Mouse (Mus musculus): ENCODE data around the gene Slc13a3. TPM values are rescaled to one million over a fixed set of nuclear protein-coding genes. Genes with fewer than 3 reads are reported as not detected.

The Slc13a3 gene
- total RNA-seq, 4 experiments from 2014 or later, result 17.7 to 21.1 (median 19.2) TPM

DNA sequence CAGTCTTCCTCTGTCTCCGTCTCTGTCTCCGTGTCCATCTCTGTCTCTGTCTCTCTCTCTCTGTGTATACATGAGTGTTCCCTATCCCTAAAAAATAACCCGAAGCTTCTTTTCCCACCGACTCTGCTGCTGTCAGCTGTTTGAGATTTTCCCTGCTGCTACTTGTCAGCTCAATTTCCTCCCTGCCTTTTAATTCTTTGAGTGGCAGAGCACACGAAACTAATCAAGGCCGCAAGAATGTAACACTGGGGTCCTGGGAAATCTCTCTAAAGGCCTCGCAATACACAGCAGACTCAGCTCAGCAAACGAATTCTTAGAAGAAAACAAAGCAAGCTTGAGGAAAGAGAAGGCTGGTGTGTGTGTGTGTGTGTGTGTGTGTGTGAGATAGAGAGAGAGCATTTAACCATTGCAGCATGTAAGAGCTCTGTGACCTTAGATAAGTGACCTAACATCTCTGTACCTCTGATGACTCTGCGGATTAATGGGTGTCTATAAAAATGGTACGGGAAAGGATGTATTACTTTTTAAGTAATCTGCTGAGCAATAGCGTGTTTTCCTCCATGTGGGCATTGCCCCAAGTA is 57.8 kb downstream of the Slc13a3 start:
- DNase-seq (ENCODE audit: low spot score in 2 of 2), result no peak

DNA sequence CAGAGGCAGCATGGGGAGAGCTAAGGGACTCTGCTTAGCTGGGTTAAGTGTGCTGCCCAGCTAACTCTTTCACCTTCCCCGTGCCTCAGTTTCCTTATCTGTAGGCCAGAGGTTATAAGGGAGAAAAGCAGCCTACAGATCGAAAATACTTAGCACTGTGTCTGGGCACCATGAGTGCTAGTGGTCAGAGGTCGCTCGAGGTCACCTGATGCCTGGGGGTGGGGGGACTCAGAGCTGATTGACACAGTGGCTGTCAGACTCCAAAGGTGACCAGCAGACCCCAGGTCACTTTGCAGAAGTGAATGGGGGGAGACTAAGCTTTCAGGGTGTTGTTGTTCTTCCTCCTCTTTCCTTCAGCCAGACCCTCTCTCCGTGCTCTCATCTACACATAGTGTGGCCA is 58.7 kb downstream of the Slc13a3 start:
- no peak for DNase-seq (ENCODE audit: low spot score in 2 of 2)

- DNase-seq (ENCODE audit: low spot score in 2 of 2), result no peak
Observed at GRCm38 (mm10) chr2:165413884-165414283, 59.1 kb downstream of the Slc13a3 start.

- peak in 1 of 2 experiments; percentile 80 for DNase-seq (ENCODE audit: low spot score in 2 of 2)
Observed at GRCm38 (mm10) chr2:165407700-165408301, 65.2 kb downstream of the Slc13a3 start.

- DNase-seq (ENCODE audit: low spot score in 2 of 2), result peak in 1 of 2 experiments; percentile 82
Observed at GRCm38 (mm10) chr2:165405351-165405750, 67.7 kb downstream of the Slc13a3 start.

- no peak for DNase-seq (ENCODE audit: low spot score in 2 of 2)
Observed at GRCm38 (mm10) chr2:165404951-165405350, 68.1 kb downstream of the Slc13a3 start.

DNA sequence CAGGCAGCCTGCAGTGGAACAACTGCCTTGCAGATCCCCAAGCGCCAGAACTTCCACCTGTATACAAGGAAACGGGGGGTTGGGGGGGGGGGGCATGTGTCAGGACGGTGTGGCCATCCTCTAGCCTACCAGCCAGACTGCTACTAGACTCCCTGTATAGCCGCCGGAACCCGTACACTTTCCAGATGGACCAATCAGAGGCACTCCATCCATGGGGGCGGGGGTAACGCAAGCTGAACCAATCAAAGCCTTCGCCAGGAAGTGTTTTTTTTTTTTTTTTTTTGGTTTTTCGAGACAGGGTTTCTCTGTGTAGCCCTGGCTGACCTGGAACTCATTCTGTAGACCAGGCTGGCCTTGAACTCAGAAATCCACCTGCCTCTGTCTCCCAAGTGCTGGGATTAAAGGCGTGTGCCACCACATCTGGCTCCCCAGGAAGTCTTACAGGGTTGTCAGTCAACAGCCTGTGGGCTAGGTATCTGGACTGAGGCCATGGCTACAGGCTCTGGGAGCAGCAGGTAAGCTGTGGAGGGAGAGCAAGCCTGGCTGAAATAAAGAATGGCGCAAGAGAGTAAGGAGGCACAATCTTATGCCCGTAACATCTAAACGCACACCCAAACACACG is 74.8 kb downstream of the Slc13a3 start:
- DNase-seq (ENCODE audit: low spot score in 2 of 2), result no peak

GRCm38 (mm10) chr2:165397502-165398163 is 75.4 kb downstream of the Slc13a3 start:
- no peak for DNase-seq (ENCODE audit: low spot score in 2 of 2)

GRCm38 (mm10) chr2:165396831-165397501 is 76.1 kb downstream of the Slc13a3 start:
- no peak for DNase-seq (ENCODE audit: low spot score in 2 of 2)

GRCm38 (mm10) chr2:165392156-165392555 is 80.9 kb downstream of the Slc13a3 start:
- no peak for DNase-seq (ENCODE audit: low spot score in 2 of 2)

DNA sequence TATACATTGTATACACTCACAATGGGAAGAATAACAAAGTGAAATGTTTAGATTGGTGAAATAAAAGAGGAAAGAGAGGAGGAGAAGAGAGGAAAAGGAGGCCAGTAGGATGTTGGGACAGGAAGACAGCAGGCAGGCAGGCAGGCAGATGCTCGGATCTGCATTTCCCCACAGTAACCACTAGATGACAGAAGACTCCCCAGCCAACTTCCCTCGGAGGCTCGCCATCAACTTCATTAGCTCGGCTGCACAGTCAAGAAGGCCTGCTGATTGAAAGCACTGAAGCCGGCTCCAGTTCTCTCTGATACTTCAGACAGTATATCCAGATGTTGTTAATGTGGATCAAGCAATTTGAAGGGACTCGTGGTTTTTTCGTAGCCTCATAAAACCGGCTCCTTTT is 81.5 kb downstream of the Slc13a3 start:
- no peak for DNase-seq (ENCODE audit: low spot score in 2 of 2)

- no peak for DNase-seq (ENCODE audit: low spot score in 2 of 2)
Observed at GRCm38 (mm10) chr2:165389299-165389952, 83.6 kb downstream of the Slc13a3 start.

DNA sequence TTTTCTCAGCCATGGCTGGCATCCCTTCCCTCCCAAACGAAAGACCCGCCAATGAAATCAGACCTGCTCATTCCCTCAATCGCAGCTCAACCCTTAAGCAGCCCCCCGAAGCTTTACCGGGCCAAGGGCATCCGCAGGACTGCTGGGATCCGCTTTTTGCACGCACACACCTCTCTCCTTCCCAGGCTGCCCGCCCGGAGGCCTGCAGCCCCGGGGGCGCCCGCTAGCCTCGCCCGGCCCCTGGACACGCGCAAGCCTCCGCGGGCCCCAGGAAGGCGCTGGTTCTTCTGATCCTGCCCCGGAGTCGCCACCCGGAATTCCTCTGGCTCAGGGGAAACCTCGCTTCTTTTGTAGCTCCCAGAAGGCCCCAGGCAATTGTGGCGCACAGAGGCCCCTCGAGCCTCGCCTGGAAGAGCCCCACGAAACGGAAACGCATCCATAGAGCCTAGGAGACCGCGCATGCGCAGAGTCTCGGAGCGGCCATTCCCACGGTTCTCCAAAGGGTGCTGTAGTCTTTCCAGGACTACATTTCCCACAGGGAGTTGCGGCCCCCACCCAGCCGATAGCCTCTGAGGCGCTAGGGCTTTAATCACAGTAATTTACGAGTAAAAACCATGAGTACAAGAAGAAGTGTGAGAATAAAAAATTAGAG is 85.1 kb downstream of the Slc13a3 start, which contains the start of gene Zfp334:
Gene Zfp334 (minus strand): TSS at position 416 of the 652 bp plus-strand sequence.
- peak; percentile 93 for DNase-seq (ENCODE audit: low spot score in 2 of 2)

- no peak for DNase-seq (ENCODE audit: low spot score in 2 of 2)
Observed at GRCm38 (mm10) chr2:165387370-165387769, 85.7 kb downstream of the Slc13a3 start.

DNA sequence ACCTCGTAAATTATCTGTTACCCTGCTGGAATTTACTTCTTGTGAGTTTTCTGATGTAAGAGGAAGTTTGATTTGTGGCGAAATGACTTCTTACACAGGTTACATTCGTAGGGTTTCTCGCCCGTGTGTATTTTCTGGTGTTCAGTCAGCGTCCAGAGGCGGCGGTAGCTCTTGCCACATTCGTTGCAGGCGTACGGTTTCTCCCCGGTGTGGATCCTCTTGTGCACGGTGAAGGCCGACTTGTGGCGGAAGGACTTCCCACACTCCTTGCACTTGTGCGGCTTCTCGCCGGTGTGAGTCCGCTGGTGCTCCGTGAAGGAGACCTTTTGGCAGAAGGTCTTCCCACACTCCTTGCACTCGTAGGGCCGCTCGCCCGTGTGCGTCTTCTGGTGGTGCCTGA is 93.0 kb downstream of the Slc13a3 start:
- DNase-seq (ENCODE audit: low spot score in 2 of 2), result no peak

GRCm38 (mm10) chr2:165376001-165376400 is 97.0 kb downstream of the Slc13a3 start:
- no peak for DNase-seq (ENCODE audit: low spot score in 2 of 2)

- no peak for DNase-seq (ENCODE audit: low spot score in 2 of 2)
Observed at GRCm38 (mm10) chr2:165375478-165375877, 97.6 kb downstream of the Slc13a3 start.

- DNase-seq (ENCODE audit: low spot score in 2 of 2), result no peak
Observed at GRCm38 (mm10) chr2:165371066-165371465, 102.0 kb downstream of the Slc13a3 start.

DNA sequence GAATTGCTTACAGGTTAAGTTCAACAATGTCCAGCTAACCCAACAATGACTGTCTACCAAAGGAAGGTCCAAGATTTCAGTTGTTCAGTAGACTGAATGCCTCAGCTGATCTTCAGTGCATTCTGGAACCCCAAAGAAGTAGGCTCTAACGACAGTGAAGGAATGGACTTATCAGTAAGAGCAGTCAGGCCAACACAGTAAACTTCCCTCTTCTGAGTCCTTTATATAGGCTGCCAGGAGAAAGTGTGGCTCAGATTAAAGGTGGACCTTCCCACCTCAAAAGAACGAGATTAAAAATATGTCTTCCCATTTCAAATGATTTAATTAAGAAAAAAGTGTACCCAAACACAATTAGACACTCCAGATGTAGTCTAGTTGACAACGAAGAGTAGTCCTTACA is 102.7 kb downstream of the Slc13a3 start:
- no peak for DNase-seq (ENCODE audit: low spot score in 2 of 2)

GRCm38 (mm10) chr2:165368496-165368895 is 104.5 kb downstream of the Slc13a3 start, which contains the start of gene Zfp663:
Gene Zfp663, minus strand, starts transcription at chr2:165368729.
- no peak for DNase-seq (ENCODE audit: low spot score in 2 of 2)
